Mouse (Mus musculus) heart, embryonic 13.5 days (tissue): ENCODE measurements at regions not wholly inside any gene's neighbourhood (a gene's known extent, or its start where the extent isn't known, plus 50 kb on each side); places are given as distances from the start of the nearest gene placed in this dataset.
A peak's percentile ranks its signal among the peaks of the same experiment; 100 is the strongest.

ENCODE experiments used
- ATAC-seq: fragments of 200-750 bp; cut with Nextera tagmentation; 2 replicates; pipeline ENCODE4 v1.8.0; 2017; ENCODE audit warnings: moderate TSS enrichment; ENCODE audit not compliant: insufficient number of reproducible peaks, low FRiP score, low TSS enrichment; ENCODE audit errors: extremely low read depth
- H3K27ac ChIP-seq: fragments of 300-500 bp; sonication (generic); replicated peaks from 2 replicates; pipeline ENCODE4 v1.5.1; 2015; ENCODE audit warnings: moderate library complexity, mild to moderate bottlenecking, inconsistent platforms
- H3K27me3 ChIP-seq: fragments of 300-500 bp; sonication (generic); replicated peaks from 2 replicates; pipeline ENCODE4 v1.6.1; 2015; ENCODE audit warnings: mild to moderate bottlenecking, inconsistent platforms
- H3K36me3 ChIP-seq: fragments of 300-500 bp; sonication (generic); 2 replicates; pipeline ENCODE4 v1.6.1; 2015; ENCODE audit warnings: mild to moderate bottlenecking, inconsistent platforms
- H3K4me1 ChIP-seq: fragments of 300-500 bp; sonication (generic); 2 replicates; pipeline ENCODE4 v1.6.1; 2015; ENCODE audit warnings: inconsistent platforms
- H3K4me2 ChIP-seq: fragments of 300-500 bp; sonication (generic); 2 replicates; pipeline ENCODE4 v1.6.1; 2015; ENCODE audit warnings: inconsistent platforms, mild to moderate bottlenecking, moderate library complexity
- H3K4me3 ChIP-seq: fragments of 300-500 bp; sonication (generic); 2 replicates; pipeline ENCODE4 v1.5.1; 2015; ENCODE audit warnings: moderate library complexity, mild to moderate bottlenecking, inconsistent platforms
- H3K9ac ChIP-seq: fragments of 300-500 bp; sonication (generic); 2 replicates; pipeline ENCODE4 v1.6.1; 2015; ENCODE audit warnings: inconsistent platforms, mild to moderate bottlenecking, moderate library complexity
- H3K9me3 ChIP-seq: fragments of 300-500 bp; sonication (generic); 2 replicates; pipeline ENCODE4 v1.6.1; 2016; ENCODE audit warnings: inconsistent platforms
- WGBS: fragments of 180-500 bp; shearing (Covaris S2); methylation state at CpG from one replicate; pipeline ENCODE4 v1.1.7; 2015; ENCODE audit warnings: mixed read lengths; 5-methylcytosine and 5-hydroxymethylcytosine counted together

GRCm38 (mm10) chr1:77748483-77749465 is 233.9 kb upstream of the Epha4 start:
- no peak overlapping the region for H3K9ac ChIP-seq
- H3K4me3 ChIP-seq: no peak overlapping the region
- H3K9me3 ChIP-seq: no peaks in the 10 kb centered on the region
- 49% methylated on average over 2 of the region's 2 CpGs for WGBS
- H3K4me2 ChIP-seq: no peak overlapping the region
- H3K4me1 ChIP-seq: peaks cover 15% of the 10 kb centered on the region
- no peaks in the 10 kb centered on the region for H3K27me3 ChIP-seq
- ATAC-seq: no peak
- 0 out of 2 replicates have a peak overlapping the region, but pooled peaks have one; percentile 21 for H3K27ac ChIP-seq
- H3K36me3 ChIP-seq: no peaks in the 10 kb centered on the region

- Histone ChIP-seq H3K27me3 (no peaks in the 10 kb centered on the region), H3K9me3 (no peaks in the 10 kb centered on the region), H3K9ac (no peak overlapping the region), H3K27ac (no peak overlapping the region), H3K4me3 (no peak overlapping the region), H3K4me1 (no peaks in the 10 kb centered on the region), H3K4me2 (no peak overlapping the region), H3K36me3 (no peaks in the 10 kb centered on the region)
- no peak for ATAC-seq
- 83% methylated on average over 10 of the region's 10 CpGs for WGBS
These were observed 217.2 kb upstream of the Epha4 start for GRCm38 (mm10) chr1:77732099-77732498.

GRCm38 (mm10) chr1:77727561-77727960 is 212.7 kb upstream of the Epha4 start:
- Histone ChIP-seq H3K36me3 (no peaks in the 10 kb centered on the region), H3K9ac (no peak overlapping the region), H3K4me1 (no peaks in the 10 kb centered on the region), H3K27ac (no peak overlapping the region), H3K4me3 (no peak overlapping the region), H3K27me3 (no peaks in the 10 kb centered on the region), H3K9me3 (no peaks in the 10 kb centered on the region), H3K4me2 (no peak overlapping the region)
- ATAC-seq: no peak
- WGBS: 86% methylated on average over 2 of the region's 2 CpGs

- H3K9ac ChIP-seq: no peak overlapping the region
- 79% methylated on average over 8 of the region's 8 CpGs for WGBS
- H3K9me3 ChIP-seq: no peaks in the 10 kb centered on the region
- no peaks in the 10 kb centered on the region for H3K4me1 ChIP-seq
- H3K36me3 ChIP-seq: no peaks in the 10 kb centered on the region
- no peaks in the 10 kb centered on the region for H3K27me3 ChIP-seq
- no peak overlapping the region for H3K27ac ChIP-seq
- no peak overlapping the region for H3K4me2 ChIP-seq
- ATAC-seq: no peak
- H3K4me3 ChIP-seq: no peak overlapping the region
These were observed 208.4 kb upstream of the Epha4 start for GRCm38 (mm10) chr1:77723246-77723645.

DNA sequence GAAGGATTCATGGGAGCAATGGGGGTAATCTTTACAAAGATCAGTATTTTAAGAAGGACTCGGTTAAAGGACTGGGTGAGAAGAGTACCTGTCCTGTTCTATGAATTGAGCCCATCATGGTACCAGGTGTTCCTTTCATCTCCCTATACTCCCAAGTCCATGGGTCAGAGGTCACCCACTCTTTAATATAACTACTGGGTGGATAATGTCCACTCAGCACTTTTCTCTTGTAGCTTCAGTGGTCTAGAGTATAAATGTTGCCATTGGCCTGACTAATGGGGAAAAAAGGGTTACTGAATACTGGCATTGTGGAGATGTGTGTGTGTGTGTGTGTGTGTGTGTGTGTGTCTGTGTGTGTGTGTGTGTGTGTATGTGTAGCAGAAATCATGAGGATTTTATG is 206.0 kb upstream of the Epha4 start:
- WGBS: 75% methylated on average over 1 of the region's 1 CpGs
- Histone ChIP-seq H3K27ac (no peak overlapping the region), H3K27me3 (no peaks in the 10 kb centered on the region), H3K9ac (no peak overlapping the region), H3K36me3 (no peaks in the 10 kb centered on the region), H3K4me3 (no peak overlapping the region), H3K9me3 (no peaks in the 10 kb centered on the region), H3K4me2 (no peak overlapping the region), H3K4me1 (no peaks in the 10 kb centered on the region)
- ATAC-seq: no peak

DNA sequence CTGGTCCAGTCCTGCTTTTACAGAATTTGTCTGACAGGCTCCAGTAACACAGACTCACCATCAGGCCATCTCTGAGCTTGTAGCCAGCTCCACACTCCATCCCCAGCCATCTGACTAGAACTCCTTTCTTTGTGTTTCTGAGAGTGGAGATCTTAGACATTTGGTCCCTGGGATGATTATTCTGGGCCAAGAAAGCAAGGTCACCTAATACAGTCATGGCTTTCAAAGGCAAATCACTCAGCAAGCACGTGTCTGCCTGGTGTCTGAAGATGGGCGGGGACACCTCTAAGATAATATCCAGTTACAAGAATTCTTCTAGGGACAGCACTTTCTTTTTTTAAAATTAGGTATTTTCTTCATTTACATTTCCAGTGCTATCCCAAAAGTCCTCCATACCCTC is 198.1 kb upstream of the Epha4 start:
- no peak for ATAC-seq
- WGBS: 51% methylated on average over 2 of the region's 2 CpGs
- H3K9ac ChIP-seq: no peak overlapping the region
- H3K27ac ChIP-seq: no peak overlapping the region
- H3K36me3 ChIP-seq: no peaks in the 10 kb centered on the region
- no peak overlapping the region for H3K4me2 ChIP-seq
- H3K9me3 ChIP-seq: no peaks in the 10 kb centered on the region
- no peak overlapping the region for H3K4me3 ChIP-seq
- H3K4me1 ChIP-seq: peaks cover 7% of the 10 kb centered on the region
- no peaks in the 10 kb centered on the region for H3K27me3 ChIP-seq

GRCm38 (mm10) chr1:77708202-77709020 is 193.5 kb upstream of the Epha4 start:
- H3K9ac ChIP-seq: peak overlapping the region; percentile 19; the same call in 1 of the 2 replicates
- peaks cover 9% of the 10 kb centered on the region for H3K4me1 ChIP-seq
- no peak overlapping the region for H3K27ac ChIP-seq
- no peaks in the 10 kb centered on the region for H3K36me3 ChIP-seq
- WGBS: 19% methylated on average over 14 of the region's 14 CpGs
- H3K9me3 ChIP-seq: no peaks in the 10 kb centered on the region
- no peak overlapping the region for H3K4me3 ChIP-seq
- no peak for ATAC-seq
- no peaks in the 10 kb centered on the region for H3K27me3 ChIP-seq
- peak overlapping the region; percentile 55 for H3K4me2 ChIP-seq

- no peak overlapping the region for H3K27ac ChIP-seq
- ATAC-seq: no peak
- no peaks in the 10 kb centered on the region for H3K9me3 ChIP-seq
- no peak overlapping the region for H3K4me3 ChIP-seq
- H3K9ac ChIP-seq: no peak overlapping the region
- no peaks in the 10 kb centered on the region for H3K4me1 ChIP-seq
- no peaks in the 10 kb centered on the region for H3K27me3 ChIP-seq
- WGBS: 48% methylated on average over 3 of the region's 3 CpGs
- no peaks in the 10 kb centered on the region for H3K36me3 ChIP-seq
- no peak overlapping the region for H3K4me2 ChIP-seq
These were observed 180.5 kb upstream of the Epha4 start for GRCm38 (mm10) chr1:77695228-77696018.

GRCm38 (mm10) chr1:77663345-77663744 is 148.5 kb upstream of the Epha4 start:
- Histone ChIP-seq H3K36me3 (no peaks in the 10 kb centered on the region), H3K27ac (no peak overlapping the region), H3K27me3 (no peaks in the 10 kb centered on the region), H3K4me1 (peaks cover 3% of the 10 kb centered on the region; the same call in 1 of the 2 replicates), H3K4me3 (no peak overlapping the region), H3K9ac (no peak overlapping the region), H3K4me2 (no peak overlapping the region), H3K9me3 (no peaks in the 10 kb centered on the region)
- ATAC-seq: no peak
- 56% methylated on average over 7 of the region's 7 CpGs for WGBS

DNA sequence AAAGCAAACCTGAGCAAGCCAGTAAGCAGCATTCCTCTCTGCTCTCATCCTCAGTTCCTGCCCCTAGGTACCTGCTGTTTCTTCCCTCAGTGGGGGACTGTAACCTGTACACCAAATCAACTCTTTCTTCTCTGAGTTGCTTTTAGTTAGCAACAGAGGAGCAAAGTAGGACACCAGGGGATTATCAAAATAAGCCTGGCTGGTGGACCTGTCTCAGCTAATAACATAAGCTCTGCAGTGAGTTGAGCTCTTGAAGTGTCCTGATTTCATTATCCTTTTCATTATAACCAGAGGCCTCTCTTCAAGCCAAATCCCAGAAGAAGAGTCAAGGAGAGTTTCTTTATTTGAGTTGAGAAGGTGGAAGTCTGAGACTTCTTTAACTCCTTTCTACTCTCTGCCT is 145.5 kb upstream of the Epha4 start:
- H3K27ac ChIP-seq: no peak overlapping the region

GRCm38 (mm10) chr1:77637025-77637424 is 122.1 kb upstream of the Epha4 start:
- no peak overlapping the region for H3K27ac ChIP-seq
- no peak overlapping the region for H3K9ac ChIP-seq
- no peaks in the 10 kb centered on the region for H3K27me3 ChIP-seq
- no peaks in the 10 kb centered on the region for H3K4me1 ChIP-seq
- no peaks in the 10 kb centered on the region for H3K9me3 ChIP-seq
- H3K4me3 ChIP-seq: no peak overlapping the region
- no peaks in the 10 kb centered on the region for H3K36me3 ChIP-seq
- H3K4me2 ChIP-seq: no peak overlapping the region
- ATAC-seq: no peak
- 65% methylated on average over 3 of the region's 3 CpGs for WGBS

More for the DNA sequence above, 145.5 kb upstream of the Epha4 start:
- Histone ChIP-seq H3K36me3 (no peaks in the 10 kb centered on the region), H3K9ac (no peak overlapping the region), H3K4me2 (no peak overlapping the region), H3K9me3 (no peaks in the 10 kb centered on the region), H3K4me1 (peaks cover 3% of the 10 kb centered on the region; the same call in 1 of the 2 replicates), H3K4me3 (no peak overlapping the region), H3K27me3 (no peaks in the 10 kb centered on the region)
- no peak for ATAC-seq
